Mouse (Mus musculus) testis, adult 2 months (tissue): ENCODE data around the gene Slc5a10. TPM values are rescaled to one million over a fixed set of nuclear protein-coding genes. Genes with fewer than 3 reads are reported as not detected.

Experiments
- H3K27ac ChIP-seq: fragments of 200-500 bp; 2 replicates; pipeline ENCODE4 v1.5.1; 2012; ENCODE audit warnings: low read depth, low read length; ENCODE audit not compliant: control insufficient read depth, insufficient read depth
- H3K27me3 ChIP-seq: fragments of 200-500 bp; 2 replicates; pipeline ENCODE4 v1.6.1; 2012; ENCODE audit warnings: mild to moderate bottlenecking, low read length, moderate library complexity; ENCODE audit not compliant: control insufficient read depth, insufficient read depth
- H3K36me3 ChIP-seq: fragments of 200-500 bp; 2 replicates; pipeline ENCODE4 v1.6.1; 2012; ENCODE audit warnings: mild to moderate bottlenecking, low read length; ENCODE audit not compliant: control insufficient read depth, insufficient read depth
- H3K4me1 ChIP-seq: fragments of 200-500 bp; 2 replicates; pipeline ENCODE4 v1.6.1; 2012; ENCODE audit warnings: low read length; ENCODE audit not compliant: control insufficient read depth, insufficient read depth
- H3K4me3 ChIP-seq: fragments of 200-500 bp; 2 replicates; pipeline ENCODE4 v1.5.1; 2012; ENCODE audit warnings: low read depth, mild to moderate bottlenecking, low read length, moderate library complexity, mixed read lengths; ENCODE audit not compliant: control insufficient read depth
- CTCF ChIP-seq: fragments of 200-500 bp; IDR thresholded peaks from 2 replicates; pipeline ENCODE4 v1.5.1; 2012; ENCODE audit warnings: low read depth, mild to moderate bottlenecking, inconsistent platforms, low read length, moderate library complexity; ENCODE audit not compliant: control insufficient read depth, insufficient read depth, insufficient replicate concordance
- POLR2A ChIP-seq: fragments of 200-500 bp; IDR thresholded peaks from 2 replicates; pipeline ENCODE4 v1.6.1; 2012; ENCODE audit warnings: low read depth, mild to moderate bottlenecking, inconsistent platforms, low read length, moderate library complexity; ENCODE audit not compliant: control insufficient read depth
- polyA plus RNA-seq: library from polyadenylated mRNA; depleted of rRNA; stranded (reverse); fragments of >200 nt; gene quantifications from 2 replicates; pipeline ENCODE4 v1.2.3, GENCODE M21; 2012

Slc5a10 gene
- polyA plus RNA-seq, 1 experiment = 0.27 TPM

DNA sequence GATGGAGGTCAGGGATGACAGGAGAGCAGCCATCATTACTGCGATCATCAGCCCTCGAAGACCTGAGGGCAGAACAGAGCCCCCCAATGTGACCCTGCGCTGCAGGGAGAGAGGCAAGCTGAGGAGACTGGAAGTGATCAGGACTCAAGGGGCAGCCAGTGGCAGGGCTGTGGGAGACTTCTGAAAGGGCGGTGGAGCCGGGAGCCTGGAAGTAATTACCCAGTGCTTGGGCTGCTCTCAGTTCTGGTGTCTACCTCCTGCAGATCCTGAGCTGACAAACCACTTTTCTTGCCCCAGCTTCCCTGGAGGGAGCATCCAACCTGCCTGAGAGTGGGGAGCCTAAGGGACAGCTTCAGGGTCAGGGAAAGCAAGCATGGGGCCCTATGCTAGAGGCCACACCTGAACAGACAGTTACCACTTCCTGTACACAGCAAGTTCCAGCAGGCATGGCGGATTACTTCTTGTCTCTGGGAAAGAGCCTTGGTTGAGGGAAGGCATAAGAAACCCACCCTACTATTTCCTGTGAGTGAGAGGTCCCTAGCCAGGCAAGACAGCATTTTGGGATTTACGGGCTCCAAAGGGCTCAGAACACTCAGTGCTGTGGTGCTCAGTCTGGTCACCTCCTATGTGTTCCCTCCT, 44.3 kb downstream of the Slc5a10 start:
- Histone ChIP-seq H3K36me3 (no peaks in the 10 kb centered on the region), H3K27ac (no peak overlapping the region), H3K27me3 (no peaks in the 10 kb centered on the region), H3K4me3 (no peak overlapping the region), H3K4me1 (peaks cover 12% of the 10 kb centered on the region)
- TF ChIP-seq CTCF (no peak), POLR2A (no peak)

DNA sequence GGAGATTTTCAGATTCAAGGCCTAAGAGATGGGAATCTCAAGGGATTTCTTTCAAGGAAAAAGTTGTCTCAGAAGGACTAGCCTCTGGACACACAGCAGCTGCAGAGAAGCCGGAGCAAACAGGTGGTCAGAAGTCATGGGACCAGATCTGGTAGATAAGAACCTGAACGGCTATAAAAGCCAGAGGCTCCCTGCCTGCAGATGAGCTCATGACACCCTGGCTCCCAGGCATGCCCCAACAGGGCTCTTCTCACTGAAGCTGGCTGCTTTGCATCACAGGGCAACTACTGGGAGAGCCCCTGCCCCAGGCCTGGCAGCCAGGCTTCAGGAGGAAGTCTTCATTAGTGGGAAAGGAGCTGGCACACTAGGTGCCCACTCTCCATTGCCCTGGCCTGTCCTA, 45.3 kb downstream of the Slc5a10 start:
- Histone ChIP-seq H3K4me1 (peaks cover 12% of the 10 kb centered on the region), H3K36me3 (no peaks in the 10 kb centered on the region), H3K27ac (no peak overlapping the region), H3K27me3 (no peaks in the 10 kb centered on the region), H3K4me3 (no peak overlapping the region)
- no peak for TF ChIP-seq CTCF
- TF ChIP-seq POLR2A = no peak

DNA sequence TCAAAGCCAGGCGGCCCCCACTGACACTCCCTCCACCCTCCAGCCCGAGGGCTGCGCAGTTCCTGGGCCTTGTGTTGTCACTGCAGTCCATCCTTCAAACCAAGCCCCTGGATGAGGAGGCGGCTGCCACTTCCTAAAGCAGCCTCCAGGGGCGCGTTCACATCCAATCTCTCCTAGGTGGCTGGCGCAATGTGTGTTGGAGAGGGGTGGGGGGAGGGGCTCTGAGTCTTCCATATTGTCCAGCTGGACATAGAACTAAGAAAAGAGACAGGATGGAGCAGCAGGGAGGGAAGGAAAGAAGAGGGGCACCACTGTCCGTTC, 45.8 kb downstream of the Slc5a10 start:
- peaks cover 12% of the 10 kb centered on the region for H3K4me1 ChIP-seq
- TF ChIP-seq CTCF (peak; percentile 42; the same call in 1 of the 2 replicates), POLR2A (no peak)
- H3K36me3 ChIP-seq = no peaks in the 10 kb centered on the region
- H3K4me3 ChIP-seq = no peak overlapping the region; the same call in 1 of the 2 replicates
- no peaks in the 10 kb centered on the region for H3K27me3 ChIP-seq
- no peak overlapping the region for H3K27ac ChIP-seq

GRCm38 (mm10) chr11:61674151-61674838, 46.3 kb downstream of the Slc5a10 start:
- H3K27me3 ChIP-seq = no peaks in the 10 kb centered on the region
- no peak overlapping the region; the same call in 1 of the 2 replicates for H3K4me3 ChIP-seq
- TF ChIP-seq CTCF (no peak), POLR2A (no peak)
- peaks cover 12% of the 10 kb centered on the region for H3K4me1 ChIP-seq
- H3K27ac ChIP-seq = no peak overlapping the region
- no peaks in the 10 kb centered on the region for H3K36me3 ChIP-seq

- no peak overlapping the region for H3K4me3 ChIP-seq
- no peaks in the 10 kb centered on the region for H3K36me3 ChIP-seq
- H3K27me3 ChIP-seq = no peaks in the 10 kb centered on the region
- H3K4me1 ChIP-seq = peaks cover 12% of the 10 kb centered on the region
- H3K27ac ChIP-seq = no peak overlapping the region
- TF ChIP-seq CTCF (no peak; the same call in 1 of the 2 replicates), POLR2A (no peak)
Observed at GRCm38 (mm10) chr11:61673686-61674085, 46.9 kb downstream of the Slc5a10 start.

- H3K27me3 ChIP-seq = no peaks in the 10 kb centered on the region
- no peak for TF ChIP-seq CTCF
- TF ChIP-seq POLR2A = no peak
- peaks cover 12% of the 10 kb centered on the region for H3K4me1 ChIP-seq
- H3K36me3 ChIP-seq = no peaks in the 10 kb centered on the region
- no peak overlapping the region for H3K27ac ChIP-seq
- no peak overlapping the region for H3K4me3 ChIP-seq
Observed at GRCm38 (mm10) chr11:61671781-61672383, 48.7 kb downstream of the Slc5a10 start.

GRCm38 (mm10) chr11:61669492-61670490, 50.8 kb downstream of the Slc5a10 start:
- Histone ChIP-seq H3K27ac (no peak overlapping the region), H3K27me3 (no peaks in the 10 kb centered on the region), H3K4me3 (no peak overlapping the region), H3K4me1 (peaks cover 8% of the 10 kb centered on the region), H3K36me3 (no peaks in the 10 kb centered on the region)
- TF ChIP-seq CTCF (no peak), POLR2A (no peak)
